Mouse (Mus musculus) ES-E14 (cell line): ENCODE measurements around the gene Iffo2. TPM values are rescaled to one million over a fixed set of nuclear protein-coding genes. Genes with fewer than 3 reads are reported as not detected.
A peak's percentile ranks its signal among the peaks of the same experiment; 100 is the strongest.

Experiments used
- DNase-seq: peaks from one replicate; pipeline ENCODE4 v3.0.0-alpha.2; 2013; ENCODE audit warnings: low read depth, low spot score
- H3K27ac ChIP-seq: 2 replicates; pipeline ENCODE4 v1.5.1; 2012; ENCODE audit warnings: low read depth, mild to moderate bottlenecking, low read length, moderate library complexity, mixed read lengths; ENCODE audit not compliant: poor library complexity, insufficient read depth, severe bottlenecking
- H3K36me3 ChIP-seq: 2 replicates; pipeline ENCODE4 v1.6.1; 2012; ENCODE audit warnings: mild to moderate bottlenecking, low read length, moderate library complexity, mixed read lengths; ENCODE audit not compliant: control insufficient read depth, poor library complexity, insufficient read depth, severe bottlenecking
- H3K4me1 ChIP-seq, 2 experiments: fragments of 150-350 bp in 1 of 2; sonication (generic) in 1 of 2; 2 replicates each; pipeline ENCODE4 v1.6.1; 2012; ENCODE audit warnings: low read length in 2 of 2, mild to moderate bottlenecking in 1 of 2, mixed read lengths in 1 of 2; ENCODE audit not compliant: control insufficient read depth in 2 of 2, insufficient read depth in 2 of 2, poor library complexity in 1 of 2
- H3K4me3 ChIP-seq, 2 experiments: fragments of 150-350 bp in 1 of 2; sonication (generic) in 1 of 2; 2 replicates each; pipeline ENCODE4 v1.5.1; 2012; ENCODE audit warnings: low read length in 2 of 2, low read depth in 1 of 2, mild to moderate bottlenecking in 1 of 2, mixed read lengths in 1 of 2; ENCODE audit not compliant: insufficient read depth in 1 of 2, poor library complexity in 1 of 2, severe bottlenecking in 1 of 2
- H3K9ac ChIP-seq: 2 replicates; pipeline ENCODE4 v1.6.1; 2012; ENCODE audit warnings: low read depth, mild to moderate bottlenecking, low read length, mixed read lengths; ENCODE audit not compliant: poor library complexity, insufficient read depth, severe bottlenecking
- H3K9me3 ChIP-seq: fragments of 150-350 bp; sonication (generic); 2 replicates; pipeline ENCODE4 v1.6.1; 2012; ENCODE audit warnings: low read depth, mild to moderate bottlenecking, low read length; ENCODE audit not compliant: control insufficient read depth, insufficient read depth
- CHD2 ChIP-seq: IDR thresholded peaks from 2 replicates; pipeline ENCODE4 v1.6.1; 2014; ENCODE audit warnings: mild to moderate bottlenecking, low read depth, low read length, inconsistent platforms
- HCFC1 ChIP-seq: IDR thresholded peaks from 2 replicates; pipeline ENCODE4 v1.6.1; 2012; ENCODE audit warnings: low read length, inconsistent platforms, borderline replicate concordance; ENCODE audit not compliant: insufficient read depth
- MAFK ChIP-seq: IDR thresholded peaks from 2 replicates; pipeline ENCODE4 v1.6.1; 2014; ENCODE audit warnings: mild to moderate bottlenecking, low read depth, low read length, inconsistent platforms; ENCODE audit not compliant: insufficient read depth
- ZC3H11A ChIP-seq: IDR thresholded peaks from 2 replicates; pipeline ENCODE4 v1.6.1; 2012; ENCODE audit warnings: low read depth, mild to moderate bottlenecking, inconsistent platforms, low read length, borderline replicate concordance
- ZNF384 ChIP-seq: IDR thresholded peaks from 2 replicates; pipeline ENCODE4 v1.6.1; 2012; ENCODE audit warnings: low read depth, low read length, inconsistent platforms
- in situ Hi-C, 2 experiments: fragments of 600-800 bp; cut with MboI; formaldehyde crosslinking; loops; one replicate each; pipeline ENCODE4 v1.15.1; 2025; ENCODE audit warnings: low sequenced_read_pairs in 2 of 2, inconsistent platforms in 1 of 2; ENCODE audit not compliant: unreplicated experiment in 2 of 2
- total RNA-seq: library from RNA; depleted of rRNA; stranded (reverse); fragments of 300-350 nt; gene quantifications from 2 replicates; pipeline ENCODE4 v1.2.3, GENCODE M21; 2012

Gene Iffo2
- total RNA-seq, 1 experiment, result 19.3 TPM

DNA sequence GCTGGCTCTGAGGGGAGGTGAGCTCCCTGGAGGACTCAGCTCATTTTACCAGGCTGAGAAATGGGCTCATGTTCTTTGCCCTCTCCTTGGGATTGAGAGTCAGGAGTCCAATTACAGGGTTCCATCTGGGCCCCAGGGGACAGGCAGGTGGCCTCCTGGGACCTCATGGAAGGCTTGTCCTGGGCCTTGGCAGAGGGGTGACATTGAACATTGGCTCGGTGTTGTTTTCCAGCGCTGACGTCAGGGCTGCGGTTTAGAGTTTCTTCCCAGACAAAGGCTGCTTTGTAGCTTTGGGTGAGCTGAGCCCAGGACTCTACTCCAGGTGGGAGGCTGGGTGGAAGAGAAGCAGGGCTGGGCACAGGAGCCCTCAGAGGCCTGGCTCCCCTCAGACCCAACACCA lies 57.4 kb downstream of the Iffo2 start:
- DNase-seq, result no peak
- Histone ChIP-seq H3K4me1 (peaks cover 0 to 37% of the 10 kb centered on the region in 2 experiments; a peak in 2 of 4 replicates), H3K27ac (no peak overlapping the region), H3K4me3 (no peak overlapping the region), H3K9ac (no peak overlapping the region), H3K9me3 (no peaks in the 10 kb centered on the region), H3K36me3 (no peaks in the 10 kb centered on the region; the same call in 1 of the 2 replicates)
- in situ Hi-C loops, result no loop called here
- TF ChIP-seq ZC3H11A, result no peak
- no peak for TF ChIP-seq CHD2
- no peak for TF ChIP-seq MAFK
- TF ChIP-seq HCFC1, result no peak
- TF ChIP-seq ZNF384, result no peak

DNA sequence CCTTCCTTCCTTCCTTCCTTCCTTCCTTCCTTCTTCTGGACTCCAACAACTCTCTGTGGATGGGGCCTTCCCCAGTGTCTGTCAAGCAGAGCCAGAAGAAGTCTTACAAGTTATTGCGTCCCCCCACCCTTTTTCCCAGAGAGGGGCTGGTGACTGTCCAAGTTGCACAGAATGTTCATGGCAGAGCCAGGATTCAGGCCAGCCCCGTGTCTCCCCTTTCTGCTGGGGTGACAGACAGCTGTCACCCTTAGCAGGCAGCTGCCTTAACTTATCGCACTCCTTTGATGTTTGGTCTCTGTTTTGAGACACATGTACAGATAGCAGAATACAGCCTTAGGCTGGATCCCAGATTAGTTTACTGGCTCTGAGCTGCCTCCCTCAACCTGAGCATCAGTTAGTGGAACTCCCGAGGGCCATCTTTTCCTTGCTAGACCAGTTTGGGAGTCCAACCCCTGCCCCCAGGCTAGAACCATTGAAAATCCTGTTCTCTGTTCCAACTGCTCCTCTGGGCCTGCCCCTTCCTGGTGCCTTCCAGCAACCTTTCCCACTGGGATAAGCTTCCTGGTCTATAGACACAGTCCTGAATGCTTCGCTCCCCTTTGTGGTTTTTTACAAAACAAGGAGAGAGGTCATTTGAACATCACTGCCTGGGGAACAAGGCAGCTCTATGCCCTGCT lies 59.1 kb downstream of the Iffo2 start:
- Histone ChIP-seq H3K9me3 (no peaks in the 10 kb centered on the region), H3K36me3 (no peaks in the 10 kb centered on the region; the same call in 1 of the 2 replicates), H3K4me1 (peaks cover 7 to 45% of the 10 kb centered on the region in 2 experiments), H3K27ac (peak overlapping the region; percentile 18; the same call in 1 of the 2 replicates), H3K4me3 (no peak overlapping the region), H3K9ac (no peak overlapping the region)
- no peak for DNase-seq
- TF ChIP-seq CHD2 (no peak), MAFK (no peak), ZC3H11A (no peak), HCFC1 (no peak), ZNF384 (no peak)
- in situ Hi-C loops, result no loop called here

DNA sequence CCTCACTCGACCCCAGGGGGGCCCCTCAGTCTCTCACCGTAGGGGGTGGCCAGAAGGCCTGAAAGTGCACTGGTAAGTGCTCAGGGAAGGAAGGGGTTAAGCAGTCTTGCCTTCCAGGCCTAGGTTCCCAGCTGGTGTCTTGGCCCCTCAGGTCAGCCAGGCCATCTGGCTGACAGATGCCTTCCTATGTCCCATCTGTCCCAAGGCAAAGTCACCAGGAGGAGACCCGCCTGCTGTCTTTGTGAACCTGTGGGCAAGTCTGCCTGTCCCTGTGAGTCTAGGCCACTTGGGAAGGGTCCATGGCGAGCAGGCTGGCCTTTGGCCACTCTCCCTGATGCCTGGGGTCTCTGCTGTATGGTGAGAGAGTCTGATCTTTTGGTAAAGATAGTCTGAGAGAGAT lies 60.1 kb downstream of the Iffo2 start:
- Histone ChIP-seq H3K36me3 (no peaks in the 10 kb centered on the region; the same call in 1 of the 2 replicates), H3K9ac (no peak overlapping the region), H3K4me1 (peaks cover 7 to 53% of the 10 kb centered on the region in 2 experiments), H3K4me3 (no peak overlapping the region), H3K27ac (peak overlapping the region; percentile 48; the same call in 1 of the 2 replicates), H3K9me3 (no peaks in the 10 kb centered on the region)
- in situ Hi-C loops, result no loop called here
- no peak for TF ChIP-seq HCFC1
- no peak for TF ChIP-seq ZC3H11A
- TF ChIP-seq ZNF384, result no peak
- TF ChIP-seq CHD2, result no peak
- no peak for TF ChIP-seq MAFK
- no peak for DNase-seq

DNA sequence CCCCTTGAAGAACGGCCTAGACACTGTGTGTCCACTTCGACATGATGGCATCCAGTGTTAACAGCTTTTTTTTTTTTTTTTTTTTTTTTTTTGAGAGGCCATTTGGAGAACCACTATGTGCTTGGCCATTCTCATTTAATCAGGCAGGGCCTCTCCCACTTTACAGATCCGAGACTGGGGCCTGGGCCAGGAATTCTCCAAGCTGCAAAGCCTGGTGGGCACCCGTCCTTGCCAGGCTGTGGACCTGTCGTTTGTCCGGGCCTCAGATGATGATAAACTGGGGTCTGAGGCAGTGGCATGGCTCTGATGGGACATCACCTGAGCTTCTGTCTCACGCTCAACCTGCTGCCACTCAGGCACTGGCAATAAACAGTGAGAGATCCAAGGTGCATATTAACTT lies 62.5 kb downstream of the Iffo2 start:
- DNase-seq, result no peak
- Histone ChIP-seq H3K27ac (peak overlapping the region; percentile 22; the same call in 1 of the 2 replicates), H3K9me3 (no peaks in the 10 kb centered on the region), H3K36me3 (no peaks in the 10 kb centered on the region), H3K4me1 (peaks cover 18 to 56% of the 10 kb centered on the region in 2 experiments), H3K9ac (no peak overlapping the region), H3K4me3 (no peak overlapping the region)
- in situ Hi-C loops, result no loop called here
- peak; percentile 43; the same call in 1 of the 2 replicates for TF ChIP-seq ZNF384
- no peak for TF ChIP-seq ZC3H11A

DNA sequence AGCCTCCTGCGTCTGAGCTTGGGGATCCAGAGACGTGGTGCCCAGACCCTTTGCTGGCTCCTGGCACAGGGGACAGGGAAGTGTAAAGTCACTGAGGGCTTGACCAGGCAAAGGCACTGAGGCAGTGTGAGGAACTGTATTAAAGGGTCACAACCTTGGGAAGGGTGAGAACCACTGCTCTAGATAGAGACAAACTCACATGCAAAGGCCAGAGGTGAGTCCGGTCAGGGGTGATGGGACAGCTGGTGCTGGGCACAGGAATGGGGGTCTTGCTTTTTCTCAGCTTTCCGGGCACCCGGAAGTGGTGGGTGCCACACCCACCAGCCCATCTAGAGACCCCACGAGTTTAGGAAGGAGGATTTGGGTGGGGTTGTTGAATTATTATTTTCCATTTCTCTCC lies 63.0 kb downstream of the Iffo2 start:
- in situ Hi-C loops, result no loop called here
- H3K9ac ChIP-seq, result no peak overlapping the region
- no peaks in the 10 kb centered on the region for H3K36me3 ChIP-seq
- no peak for DNase-seq
- H3K27ac ChIP-seq, result peak overlapping the region; percentile 22; the same call in 1 of the 2 replicates
- TF ChIP-seq HCFC1, result no peak
- no peak for TF ChIP-seq ZNF384
- TF ChIP-seq MAFK, result no peak
- TF ChIP-seq ZC3H11A, result no peak
- no peak overlapping the region for H3K4me3 ChIP-seq
- peaks cover 18 to 56% of the 10 kb centered on the region in 2 experiments for H3K4me1 ChIP-seq
- no peaks in the 10 kb centered on the region for H3K9me3 ChIP-seq
